Mouse (Mus musculus): ENCODE data around the gene Map3k14.

The Map3k14 gene

GRCm38 (mm10) chr11:103174411-103174832 is 92.8 kb downstream of the Map3k14 start:
- no peak for DNase-seq (ENCODE audit: low spot score)

- DNase-seq (ENCODE audit: low spot score): no peak
These were observed 93.4 kb downstream of the Map3k14 start for GRCm38 (mm10) chr11:103173771-103174344.

GRCm38 (mm10) chr11:103173041-103173770 is 94.1 kb downstream of the Map3k14 start:
- no peak for DNase-seq (ENCODE audit: low spot score)

GRCm38 (mm10) chr11:103172392-103173040 is 94.8 kb downstream of the Map3k14 start:
- DNase-seq (ENCODE audit: low spot score): no peak

- DNase-seq (ENCODE audit: low spot score): no peak
These were observed 95.4 kb downstream of the Map3k14 start for GRCm38 (mm10) chr11:103171703-103172391.

- DNase-seq (ENCODE audit: low spot score): no peak
These were observed 96.0 kb downstream of the Map3k14 start for GRCm38 (mm10) chr11:103171286-103171620.

GRCm38 (mm10) chr11:103170494-103171285 is 96.6 kb downstream of the Map3k14 start, which contains the start of gene Fmnl1:
TSS of gene Fmnl1 (plus strand) at chr11:103171107.
- no peak for DNase-seq (ENCODE audit: low spot score)

GRCm38 (mm10) chr11:103170111-103170493 is 97.2 kb downstream of the Map3k14 start:
- no peak for DNase-seq (ENCODE audit: low spot score)
